Mouse (Mus musculus) liver, embryonic 15.5 days (tissue): Measurements from ENCODE around the gene Ly6g6c. TPM values are rescaled to one million over a fixed set of nuclear protein-coding genes. Genes with fewer than 3 reads are reported as not detected.
A peak's percentile ranks its signal among the peaks of the same experiment; 100 is the strongest.

Experiments used
- ATAC-seq: fragments of 200-750 bp; cut with Nextera tagmentation; 2 replicates; pipeline ENCODE4 v1.8.0; 2017; ENCODE audit warnings: moderate number of reproducible peaks, mild to moderate bottlenecking, moderate library complexity; ENCODE audit not compliant: insufficient read depth
- H3K27ac ChIP-seq: fragments of 300-500 bp; sonication (generic); replicated peaks from 2 replicates; pipeline ENCODE4 v1.5.1; 2015; ENCODE audit warnings: mild to moderate bottlenecking, inconsistent platforms
- H3K27me3 ChIP-seq: fragments of 300-500 bp; sonication (generic); 2 replicates; pipeline ENCODE4 v1.6.1; 2015; ENCODE audit warnings: mild to moderate bottlenecking, inconsistent platforms
- H3K36me3 ChIP-seq: fragments of 300-500 bp; sonication (generic); replicated peaks from 2 replicates; pipeline ENCODE4 v1.6.1; 2015; ENCODE audit warnings: moderate library complexity, mild to moderate bottlenecking, inconsistent platforms
- H3K4me1 ChIP-seq: fragments of 300-500 bp; sonication (generic); replicated peaks from 2 replicates; pipeline ENCODE4 v1.6.1; 2015; ENCODE audit warnings: inconsistent platforms
- H3K4me2 ChIP-seq: fragments of 300-500 bp; sonication (generic); 2 replicates; pipeline ENCODE4 v1.6.1; 2015; ENCODE audit warnings: moderate library complexity, mild to moderate bottlenecking, inconsistent platforms
- H3K4me3 ChIP-seq: fragments of 300-500 bp; sonication (generic); replicated peaks from 2 replicates; pipeline ENCODE4 v1.5.1; 2015; ENCODE audit warnings: mild to moderate bottlenecking, inconsistent platforms
- H3K9ac ChIP-seq: fragments of 300-500 bp; sonication (generic); 2 replicates; pipeline ENCODE4 v1.6.1; 2015; ENCODE audit warnings: moderate library complexity, mild to moderate bottlenecking, inconsistent platforms
- H3K9me3 ChIP-seq: fragments of 300-500 bp; sonication (generic); replicated peaks from 2 replicates; pipeline ENCODE4 v1.6.1; 2016; ENCODE audit warnings: inconsistent platforms
- WGBS: fragments of 180-500 bp; shearing (Covaris S2); methylation state at CpG from one replicate; pipeline ENCODE4 v1.1.7; 2015; ENCODE audit warnings: mixed read lengths; ENCODE audit not compliant: insufficient replicate concordance; 5-methylcytosine and 5-hydroxymethylcytosine counted together
- polyA plus RNA-seq: library from polyadenylated mRNA; unstranded; fragments of >200 nt; fragmentation: Nextera tagmentation; extraction: Ambion mirVana; gene quantifications from 2 replicates; pipeline ENCODE4 v1.2.1, GENCODE M21; 2015

The Ly6g6c gene
- polyA plus RNA-seq, 1 experiment from 2014 or later: 0.21 TPM

DNA sequence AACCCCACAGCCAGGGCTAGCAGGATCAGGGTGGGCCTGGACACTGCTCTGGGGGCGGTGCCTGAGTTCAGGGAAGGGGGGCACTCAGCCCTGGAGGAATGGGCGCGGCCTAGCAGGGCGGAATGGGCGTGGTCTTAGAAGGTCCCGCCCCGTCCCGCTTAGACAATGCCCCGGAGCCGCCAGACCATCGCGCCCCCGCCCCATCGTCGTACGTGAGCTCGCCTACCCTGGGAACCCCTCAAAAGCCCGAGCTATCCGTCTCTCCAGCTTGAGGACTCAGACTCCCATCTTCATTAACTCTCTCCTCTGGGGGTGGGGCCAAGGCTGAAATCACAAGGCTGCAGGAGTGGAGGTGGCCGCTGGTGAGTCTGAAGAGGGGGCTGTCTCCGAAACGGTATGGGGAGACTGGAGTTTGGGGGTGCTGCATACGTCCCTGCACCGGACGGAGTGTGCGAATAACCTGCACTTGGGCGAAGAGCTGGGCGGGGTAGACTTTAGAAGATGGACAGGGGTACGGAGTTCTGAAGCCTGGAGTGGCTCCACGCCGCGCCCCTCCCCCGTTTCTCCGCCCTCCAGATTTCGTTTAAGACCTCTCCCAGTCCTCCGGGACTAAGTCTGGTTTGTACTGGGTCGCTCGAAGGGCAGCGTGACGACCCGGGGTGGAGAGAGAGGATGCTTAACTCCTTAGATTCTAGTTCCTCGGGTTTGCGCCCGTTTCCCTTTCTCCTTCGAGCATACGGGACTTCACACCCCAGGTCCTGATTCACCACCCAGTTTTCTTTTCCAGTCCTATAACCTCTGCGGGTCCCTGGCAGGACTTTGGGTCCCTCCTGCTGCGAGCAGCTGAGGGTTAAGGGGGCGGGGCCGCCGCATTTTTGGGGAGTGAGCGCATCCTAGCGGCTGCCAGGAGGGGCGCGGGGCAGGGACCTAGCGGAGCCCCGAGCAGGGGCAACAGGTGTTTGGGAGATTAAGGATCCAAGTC is 6.0 kb upstream of the Ly6g6c start, which contains the start of gene Ddah2:
Gene Ddah2 (plus strand): TSS at position 125 of the 982 bp plus-strand sequence.
- ATAC-seq: peak; percentile 69
- Histone ChIP-seq H3K27ac (peak within 1 kb of the TSS; percentile 43; the same call in 1 of the 2 replicates), H3K4me3 (peak within 1 kb of the TSS; percentile 58), H3K27me3 (peaks cover 33% of the 10 kb centered on the region), H3K4me1 (peaks cover 58% of the 10 kb centered on the region), H3K9ac (peak within 1 kb of the TSS; percentile 26; the same call in 1 of the 2 replicates), H3K4me2 (peak within 1 kb of the TSS; percentile 88), H3K9me3 (no peaks in the 10 kb centered on the region), H3K36me3 (peaks cover 42% of the 10 kb centered on the region)
- under 1% methylated on average over 57 of the region's 57 CpGs for WGBS

DNA sequence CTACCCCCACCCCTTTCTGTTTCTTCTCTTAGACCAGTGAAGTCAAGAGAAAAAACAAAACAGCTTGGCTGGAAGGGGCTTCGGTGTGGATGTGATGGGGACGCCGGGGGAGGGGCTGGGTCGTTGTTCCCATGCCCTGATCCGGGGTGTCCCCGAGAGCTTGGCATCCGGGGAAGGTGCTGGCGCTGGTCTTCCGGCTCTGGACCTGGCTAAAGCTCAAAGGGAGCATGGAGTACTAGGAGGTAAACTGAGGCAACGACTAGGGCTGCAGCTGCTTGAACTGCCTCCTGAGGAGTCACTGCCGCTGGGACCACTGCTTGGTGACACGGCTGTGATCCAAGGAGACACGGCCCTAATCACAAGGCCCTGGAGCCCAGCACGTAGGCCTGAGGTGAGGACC is 5.1 kb upstream of the Ly6g6c start:
- Histone ChIP-seq H3K36me3 (peaks cover 33% of the 10 kb centered on the region), H3K4me3 (peak overlapping the region; percentile 58), H3K4me1 (peaks cover 64% of the 10 kb centered on the region), H3K9me3 (no peaks in the 10 kb centered on the region), H3K27ac (no peak overlapping the region), H3K27me3 (peaks cover 41% of the 10 kb centered on the region), H3K9ac (no peak overlapping the region), H3K4me2 (peak overlapping the region; percentile 88)
- WGBS: 43% methylated on average over 14 of the region's 14 CpGs
- no peak for ATAC-seq

DNA sequence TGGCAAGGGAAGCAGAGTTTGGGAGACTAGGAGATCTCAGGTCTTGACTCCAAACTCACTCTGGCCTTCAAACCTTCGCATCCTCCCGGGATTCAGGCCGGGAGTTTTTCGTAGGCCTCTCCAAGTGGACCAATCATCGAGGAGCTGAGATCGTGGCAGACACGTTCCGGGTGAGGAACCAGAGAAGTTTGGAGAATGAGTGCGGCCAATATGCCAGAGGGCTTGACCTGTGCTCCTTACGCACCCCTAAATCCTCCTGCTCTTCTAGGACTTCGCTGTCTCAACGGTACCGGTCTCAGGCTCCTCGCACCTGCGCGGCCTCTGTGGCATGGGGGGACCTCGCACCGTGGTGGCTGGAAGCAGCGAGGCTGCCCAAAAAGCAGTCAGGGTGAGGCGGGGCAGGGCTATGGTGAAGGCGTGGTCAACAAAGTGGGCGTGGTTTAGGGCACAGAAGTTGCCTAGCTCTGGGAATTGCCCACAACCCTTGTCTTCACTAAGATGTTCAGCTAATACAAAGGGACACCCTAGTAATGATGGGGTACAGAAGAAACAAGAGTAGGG is 4.4 kb upstream of the Ly6g6c start:
- H3K27me3 ChIP-seq: peaks cover 49% of the 10 kb centered on the region
- H3K9me3 ChIP-seq: no peaks in the 10 kb centered on the region
- H3K4me2 ChIP-seq: no peak overlapping the region
- ATAC-seq: no peak
- H3K36me3 ChIP-seq: peaks cover 26% of the 10 kb centered on the region
- H3K27ac ChIP-seq: no peak overlapping the region
- no peak overlapping the region for H3K4me3 ChIP-seq
- no peak overlapping the region for H3K9ac ChIP-seq
- H3K4me1 ChIP-seq: peaks cover 66% of the 10 kb centered on the region
- WGBS: 67% methylated on average over 22 of the region's 22 CpGs

DNA sequence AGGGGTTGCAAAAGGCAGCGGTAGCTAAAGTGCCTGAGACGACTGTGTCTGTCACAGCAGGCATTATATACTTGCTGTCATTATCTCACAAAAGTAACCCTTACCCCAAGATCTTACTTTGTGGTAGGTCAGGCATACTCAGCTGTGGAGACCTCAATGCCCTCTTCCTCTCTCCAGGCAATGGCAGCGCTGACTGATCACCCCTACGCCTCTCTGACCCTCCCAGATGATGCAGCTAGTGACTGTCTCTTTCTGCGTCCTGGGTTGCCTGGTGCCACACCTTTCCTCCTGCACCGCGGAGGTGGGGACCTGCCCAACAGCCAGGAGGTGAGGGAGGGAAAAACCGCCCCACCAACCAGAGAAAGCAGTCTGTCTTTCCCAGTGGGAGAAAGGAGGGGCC is 3.9 kb upstream of the Ly6g6c start:
- ATAC-seq: no peak
- Histone ChIP-seq H3K9ac (no peak overlapping the region), H3K4me3 (no peak overlapping the region), H3K36me3 (peaks cover 21% of the 10 kb centered on the region), H3K27ac (no peak overlapping the region), H3K9me3 (no peaks in the 10 kb centered on the region), H3K4me2 (no peak overlapping the region), H3K27me3 (peaks cover 53% of the 10 kb centered on the region), H3K4me1 (peaks cover 65% of the 10 kb centered on the region)
- WGBS: 77% methylated on average over 8 of the region's 8 CpGs

DNA sequence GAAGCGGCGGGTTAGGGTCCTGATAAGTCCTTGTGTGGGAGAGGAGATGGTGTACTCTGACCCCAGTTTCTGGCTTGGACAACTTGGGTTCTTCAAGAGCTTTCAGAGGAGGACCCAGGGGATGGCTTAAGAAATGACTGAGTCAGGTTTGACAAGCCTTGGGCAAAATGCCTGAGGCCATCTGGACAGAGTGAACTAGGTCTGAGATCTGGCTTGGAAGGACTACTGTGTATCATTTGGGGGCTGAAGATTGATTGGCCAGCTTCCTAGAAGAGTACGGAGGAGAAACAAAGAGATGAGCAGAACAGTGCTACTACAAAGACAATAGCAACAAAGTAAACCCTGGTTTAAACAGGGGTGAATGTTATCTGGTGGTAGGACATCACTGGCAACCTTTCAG is 1.7 kb upstream of the Ly6g6c start:
- Histone ChIP-seq H3K4me3 (no peak overlapping the region), H3K36me3 (peaks cover 1% of the 10 kb centered on the region), H3K27ac (no peak overlapping the region), H3K27me3 (peaks cover 75% of the 10 kb centered on the region), H3K4me2 (no peak overlapping the region), H3K9ac (no peak overlapping the region), H3K4me1 (peaks cover 56% of the 10 kb centered on the region), H3K9me3 (no peaks in the 10 kb centered on the region)
- WGBS: 68% methylated on average over 3 of the region's 3 CpGs
- no peak for ATAC-seq

DNA sequence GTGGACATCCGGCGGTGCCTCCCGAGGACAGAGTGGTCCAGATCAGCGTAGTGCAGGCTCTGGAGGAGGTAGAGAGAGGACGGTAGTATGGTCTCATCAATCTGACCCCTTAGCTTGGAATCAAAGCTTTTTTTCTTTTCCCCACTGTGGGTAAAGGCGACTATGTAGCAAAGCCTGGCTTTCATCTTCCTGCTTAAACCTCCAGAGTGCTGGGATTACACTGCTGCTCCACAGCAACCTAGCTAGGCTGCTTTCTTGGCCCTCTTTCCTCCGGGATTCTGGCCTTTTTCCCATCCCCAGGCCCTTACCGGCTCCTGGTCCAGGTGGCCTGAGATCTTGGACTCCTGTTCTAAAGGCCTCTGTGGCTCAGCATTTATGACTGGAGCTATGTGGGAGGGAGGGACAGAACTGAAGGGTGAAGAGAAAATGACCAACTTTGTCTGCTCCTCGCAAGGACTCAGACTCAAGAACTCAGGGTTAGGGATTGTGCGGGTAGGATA is 760 bp upstream of the Ly6g6c start:
- 28% methylated on average over 10 of the region's 10 CpGs for WGBS
- Histone ChIP-seq H3K9me3 (no peaks in the 10 kb centered on the region), H3K36me3 (no peaks in the 10 kb centered on the region), H3K27ac (no peak overlapping the region), H3K4me3 (peak overlapping the region; percentile 37), H3K9ac (no peak overlapping the region), H3K27me3 (peaks cover 85% of the 10 kb centered on the region), H3K4me1 (peaks cover 46% of the 10 kb centered on the region), H3K4me2 (peak overlapping the region; percentile 71)
- ATAC-seq: no peak

DNA sequence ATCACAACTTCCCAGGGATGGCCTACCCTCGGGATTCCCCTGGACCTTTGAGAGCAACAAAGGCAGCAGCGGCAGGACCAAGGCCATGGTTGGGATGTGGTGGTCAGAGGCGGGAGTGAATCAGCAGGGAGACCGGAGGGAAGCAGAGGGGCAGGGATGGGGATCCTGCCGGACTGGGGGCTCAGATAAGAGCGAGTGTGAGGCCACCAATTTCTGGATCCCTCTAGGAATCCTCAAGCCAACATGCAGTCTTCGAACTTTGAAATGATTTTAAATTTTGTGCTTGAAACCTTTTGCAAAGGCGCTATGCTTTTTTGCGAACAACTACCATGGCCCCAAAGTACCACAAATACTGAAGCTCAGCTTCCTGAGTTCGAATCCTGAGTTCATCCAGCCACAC is 896 bp downstream of the Ly6g6c start, which contains the start of gene Mpig6b:
Gene Mpig6b (minus strand): TSS at position 101 of the 400 bp plus-strand sequence.
- Histone ChIP-seq H3K9ac (no peak within 1 kb of the TSS; the same call in 1 of the 2 replicates), H3K36me3 (no peaks in the 10 kb centered on the region), H3K27me3 (peaks cover 82% of the 10 kb centered on the region), H3K4me1 (peaks cover 35% of the 10 kb centered on the region), H3K4me3 (peak within 1 kb of the TSS; percentile 37), H3K27ac (no peak within 1 kb of the TSS), H3K9me3 (no peaks in the 10 kb centered on the region), H3K4me2 (peak within 1 kb of the TSS; percentile 71)
- ATAC-seq: no peak
- WGBS: 34% methylated on average over 10 of the region's 10 CpGs

DNA sequence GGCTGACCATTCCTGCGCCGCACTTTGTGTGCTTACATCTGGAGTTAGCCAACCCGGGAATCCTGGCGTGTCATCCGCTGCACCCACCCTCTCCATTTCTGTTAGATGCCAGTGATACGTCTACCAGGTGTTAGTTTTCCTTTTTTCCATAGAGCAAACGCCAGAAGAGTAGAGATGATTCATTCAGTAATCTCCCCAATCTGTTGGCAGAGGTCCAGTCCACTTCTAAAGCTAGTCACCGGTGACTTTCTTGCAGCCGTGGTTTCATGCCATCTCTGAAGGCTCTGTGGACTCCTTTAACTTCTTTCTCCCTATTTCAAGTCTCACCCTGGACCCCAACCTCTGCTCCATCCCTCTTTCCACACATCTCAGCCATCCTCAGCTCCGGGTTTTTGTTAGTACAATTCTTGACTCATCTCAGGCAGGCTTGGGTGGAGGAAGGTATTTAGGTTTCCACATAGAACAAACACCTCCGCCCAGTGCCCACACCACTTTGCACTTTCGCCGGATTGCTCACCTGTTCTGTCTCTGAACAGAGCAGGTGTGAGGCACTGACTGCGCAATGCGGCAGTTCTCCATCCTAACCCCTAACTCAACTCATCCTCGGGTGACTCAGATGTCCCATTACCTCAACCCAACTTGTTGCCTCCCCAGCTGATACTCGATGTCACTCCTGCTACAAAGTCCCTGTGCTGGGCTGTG is 3.2 kb downstream of the Ly6g6c start:
- H3K9me3 ChIP-seq: no peaks in the 10 kb centered on the region
- peaks cover 31% of the 10 kb centered on the region for H3K4me1 ChIP-seq
- no peak overlapping the region for H3K9ac ChIP-seq
- no peak overlapping the region for H3K4me3 ChIP-seq
- H3K27ac ChIP-seq: no peak overlapping the region
- no peak overlapping the region for H3K4me2 ChIP-seq
- H3K27me3 ChIP-seq: peaks cover 75% of the 10 kb centered on the region
- WGBS: 67% methylated on average over 17 of the region's 17 CpGs
- no peak for ATAC-seq
- H3K36me3 ChIP-seq: no peaks in the 10 kb centered on the region

DNA sequence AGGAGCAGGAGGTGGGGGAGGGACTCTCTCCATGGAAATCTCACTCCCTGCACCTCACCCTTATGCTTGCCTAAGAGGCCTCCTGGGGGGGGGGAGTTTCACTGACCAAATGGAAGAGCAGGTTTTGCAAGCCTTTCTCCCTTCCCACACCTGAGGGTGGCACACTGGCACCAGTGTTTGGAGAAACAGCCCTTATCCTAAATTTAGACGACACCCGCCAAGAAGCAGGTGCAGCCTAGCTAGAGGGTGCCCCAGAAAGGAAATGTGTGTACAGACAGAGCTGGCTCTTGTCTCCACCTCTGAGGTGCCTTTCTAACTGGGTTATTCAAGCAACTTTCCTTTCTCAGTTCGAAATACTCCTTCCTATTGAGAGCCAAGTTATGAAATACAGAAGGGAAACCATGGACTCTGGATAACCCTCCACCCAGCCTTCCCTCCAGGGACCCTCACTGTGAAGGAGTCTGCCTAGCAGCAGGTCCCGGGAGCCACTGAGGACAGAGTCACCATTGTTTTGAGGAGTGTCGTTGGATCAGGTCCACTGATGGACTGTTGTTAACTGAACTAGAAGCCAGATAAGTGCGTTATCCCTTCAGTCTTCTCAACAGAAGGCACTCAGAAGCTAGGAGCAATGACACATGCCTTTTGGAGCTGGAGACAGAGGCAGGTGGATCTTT is 5.5 kb downstream of the Ly6g6c start:
- no peaks in the 10 kb centered on the region for H3K36me3 ChIP-seq
- no peaks in the 10 kb centered on the region for H3K9me3 ChIP-seq
- H3K27ac ChIP-seq: no peak overlapping the region
- H3K4me3 ChIP-seq: no peak overlapping the region
- no peak overlapping the region for H3K9ac ChIP-seq
- peaks cover 17% of the 10 kb centered on the region for H3K4me1 ChIP-seq
- WGBS: 33% methylated on average over 6 of the region's 6 CpGs
- H3K4me2 ChIP-seq: no peak overlapping the region
- no peak for ATAC-seq
- H3K27me3 ChIP-seq: peaks cover 60% of the 10 kb centered on the region

DNA sequence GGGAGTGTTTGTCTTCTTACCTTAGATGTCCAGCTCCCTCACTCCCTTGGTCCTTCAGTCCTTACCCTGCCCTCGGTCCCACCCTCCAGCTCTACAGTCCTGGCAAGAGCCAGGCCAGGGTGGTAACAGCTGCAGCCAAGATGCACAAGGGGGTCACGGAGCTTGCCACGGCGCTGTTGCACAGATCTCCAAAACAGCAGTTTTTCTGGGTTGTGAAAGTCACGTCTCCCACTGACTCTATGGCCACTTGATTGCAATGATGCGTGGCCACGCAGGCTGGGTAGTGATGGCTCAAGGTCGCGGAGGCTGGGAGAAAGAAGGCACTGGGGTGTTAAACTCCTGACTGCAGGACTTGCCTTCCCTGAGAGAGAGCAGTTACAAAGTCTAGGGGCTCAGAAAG is 6.3 kb downstream of the Ly6g6c start:
- no peak overlapping the region for H3K4me2 ChIP-seq
- 67% methylated on average over 9 of the region's 9 CpGs for WGBS
- H3K27me3 ChIP-seq: peaks cover 52% of the 10 kb centered on the region
- no peaks in the 10 kb centered on the region for H3K36me3 ChIP-seq
- no peak overlapping the region for H3K27ac ChIP-seq
- no peaks in the 10 kb centered on the region for H3K9me3 ChIP-seq
- ATAC-seq: no peak
- no peak overlapping the region for H3K9ac ChIP-seq
- H3K4me3 ChIP-seq: no peak overlapping the region
- peaks cover 14% of the 10 kb centered on the region for H3K4me1 ChIP-seq
